Mouse (Mus musculus) heart, adult 2 months (tissue): ENCODE data around the gene Nr5a1.

Experiments
- CTCF ChIP-seq: fragments of 200-600 bp; IDR thresholded peaks from 2 replicates; pipeline ENCODE4 v1.8.1; 2022; ENCODE audit warnings: antibody characterized with exemption, mild to moderate bottlenecking, moderate library complexity
- POLR2A ChIP-seq: fragments of 200-500 bp; IDR thresholded peaks from 2 replicates; pipeline ENCODE4 v1.6.1; 2011; ENCODE audit warnings: mild to moderate bottlenecking, low read depth, low read length, control low read depth; ENCODE audit not compliant: insufficient read depth

DNA sequence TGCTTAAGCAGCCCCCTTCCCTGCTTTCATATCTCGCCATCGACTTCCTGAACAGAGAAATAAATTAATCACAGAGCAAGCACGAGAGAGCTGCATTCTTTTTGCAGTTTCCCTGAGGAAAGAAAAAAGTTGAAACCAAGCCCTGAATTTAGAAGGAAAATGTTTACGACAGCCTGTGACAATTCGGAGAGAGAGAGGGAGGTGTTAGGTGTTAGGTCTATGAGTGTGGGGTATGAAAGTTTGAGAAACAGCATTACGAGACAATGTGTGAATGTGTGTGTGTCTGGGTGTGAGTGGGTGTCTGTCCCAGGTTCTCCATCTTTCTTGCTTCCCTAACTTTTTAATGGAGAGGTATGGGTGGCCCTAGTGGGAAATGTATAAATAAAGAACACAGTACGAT is 62.2 kb downstream of the Nr5a1 start:
- TF ChIP-seq CTCF: no peak
- no peak for TF ChIP-seq POLR2A
